Mouse (Mus musculus) embryo, embryonic 11.5 days (tissue): Measurements from ENCODE around the gene Slc2a12.

Experiments
- DNase-seq: peaks from one replicate; pipeline ENCODE4 v3.0.0-alpha.2; 2012; ENCODE audit warnings: low read depth, low spot score

The Slc2a12 gene

GRCm38 (mm10) chr10:22644853-22645491 lies at the start of gene Slc2a12:
Gene Slc2a12, plus strand, starts transcription at chr10:22645011.
- peak; percentile 51 for DNase-seq

GRCm38 (mm10) chr10:22598908-22599480 lies 45.8 kb upstream of the Slc2a12 start:
- no peak for DNase-seq

GRCm38 (mm10) chr10:22601046-22601445 lies 43.8 kb upstream of the Slc2a12 start:
- DNase-seq: no peak

GRCm38 (mm10) chr10:22604801-22605200 lies 40.0 kb upstream of the Slc2a12 start:
- DNase-seq: no peak

- DNase-seq: no peak
Observed at GRCm38 (mm10) chr10:22608273-22608672, 36.5 kb upstream of the Slc2a12 start.

GRCm38 (mm10) chr10:22608799-22609357 lies 35.9 kb upstream of the Slc2a12 start:
- peak; percentile 27 for DNase-seq

- no peak for DNase-seq
Observed at GRCm38 (mm10) chr10:22613301-22613700, 31.5 kb upstream of the Slc2a12 start.

GRCm38 (mm10) chr10:22614554-22614953 lies 30.3 kb upstream of the Slc2a12 start:
- no peak for DNase-seq

- DNase-seq: no peak
Observed at GRCm38 (mm10) chr10:22615309-22615708, 29.5 kb upstream of the Slc2a12 start.

- DNase-seq: no peak
Observed at GRCm38 (mm10) chr10:22618842-22619241, 26.0 kb upstream of the Slc2a12 start.

- no peak for DNase-seq
Observed at GRCm38 (mm10) chr10:22628832-22629231, 16.0 kb upstream of the Slc2a12 start.

- DNase-seq: no peak
Observed at GRCm38 (mm10) chr10:22631103-22631502, 13.7 kb upstream of the Slc2a12 start.

- no peak for DNase-seq
Observed at GRCm38 (mm10) chr10:22631528-22631927, 13.3 kb upstream of the Slc2a12 start.

- no peak for DNase-seq
Observed at GRCm38 (mm10) chr10:22631956-22632355, 12.9 kb upstream of the Slc2a12 start.

GRCm38 (mm10) chr10:22633406-22634306 lies 11.2 kb upstream of the Slc2a12 start:
- DNase-seq: no peak

GRCm38 (mm10) chr10:22637241-22637640 lies 7.6 kb upstream of the Slc2a12 start:
- no peak for DNase-seq

GRCm38 (mm10) chr10:22644171-22644570 lies 640 bp upstream of the Slc2a12 start:
- no peak for DNase-seq

GRCm38 (mm10) chr10:22648702-22649101 lies 3.9 kb downstream of the Slc2a12 start:
- DNase-seq: no peak

- no peak for DNase-seq
Observed at GRCm38 (mm10) chr10:22653820-22654219, 9.0 kb downstream of the Slc2a12 start.

- DNase-seq: peak; percentile 46
Observed at GRCm38 (mm10) chr10:22658534-22659385, 13.9 kb downstream of the Slc2a12 start.

GRCm38 (mm10) chr10:22659386-22659725 lies 14.5 kb downstream of the Slc2a12 start:
- DNase-seq: no peak
